Mouse (Mus musculus) midbrain, embryonic 12.5 days (tissue): ENCODE results near the gene St3gal2. TPM values are rescaled to one million over a fixed set of nuclear protein-coding genes. Genes with fewer than 3 reads are reported as not detected.

Experiments used
- ATAC-seq: fragments of 200-750 bp; cut with Nextera tagmentation; 2 replicates; pipeline ENCODE4 v1.8.0; 2017; ENCODE audit warnings: low read depth, moderate TSS enrichment, moderate library complexity; ENCODE audit not compliant: low FRiP score
- H3K27ac ChIP-seq: fragments of 300-500 bp; sonication (generic); replicated peaks from 2 replicates; pipeline ENCODE4 v1.5.1; 2016; ENCODE audit warnings: mild to moderate bottlenecking
- H3K27me3 ChIP-seq: fragments of 300-500 bp; sonication (generic); 2 replicates; pipeline ENCODE4 v1.6.1; 2016; ENCODE audit warnings: mild to moderate bottlenecking
- H3K36me3 ChIP-seq: fragments of 300-500 bp; sonication (generic); 2 replicates; pipeline ENCODE4 v1.6.1; 2016
- H3K4me1 ChIP-seq: fragments of 300-500 bp; sonication (generic); 2 replicates; pipeline ENCODE4 v1.6.1; 2016
- H3K4me2 ChIP-seq: fragments of 300-500 bp; sonication (generic); replicated peaks from 2 replicates; pipeline ENCODE4 v1.6.1; 2016; ENCODE audit warnings: mild to moderate bottlenecking, moderate library complexity
- H3K4me3 ChIP-seq: fragments of 300-500 bp; sonication (generic); 2 replicates; pipeline ENCODE4 v1.5.1; 2016; ENCODE audit warnings: mild to moderate bottlenecking
- H3K9ac ChIP-seq: fragments of 300-500 bp; sonication (generic); replicated peaks from 2 replicates; pipeline ENCODE4 v1.6.1; 2016; ENCODE audit warnings: mild to moderate bottlenecking, moderate library complexity
- H3K9me3 ChIP-seq: fragments of 300-500 bp; sonication (generic); 2 replicates; pipeline ENCODE4 v1.6.1; 2016; ENCODE audit warnings: mild to moderate bottlenecking
- WGBS: fragments of 180-500 bp; shearing (Covaris S2); methylation state at CpG from one replicate; pipeline ENCODE4 v1.1.7; 2016; 5-methylcytosine and 5-hydroxymethylcytosine counted together
- polyA plus RNA-seq: library from polyadenylated mRNA; unstranded; fragments of >200 nt; fragmentation: Nextera tagmentation; extraction: Ambion mirVana; gene quantifications from 2 replicates; pipeline ENCODE4 v1.2.1, GENCODE M21; 2016

St3gal2 gene
- polyA plus RNA-seq, 1 experiment from 2014 or later: 31.6 TPM

GRCm38 (mm10) chr8:110932444-110932843 is 12.7 kb downstream of the St3gal2 start:
- H3K4me2 ChIP-seq: no peak overlapping the region
- H3K27ac ChIP-seq: no peak overlapping the region
- 89% methylated on average over 3 of the region's 3 CpGs for WGBS
- H3K36me3 ChIP-seq: 0 out of 2 replicates have a peak, but pooled peaks cover 6% of the 10 kb centered on the region
- H3K4me1 ChIP-seq: no peaks in the 10 kb centered on the region
- no peaks in the 10 kb centered on the region for H3K27me3 ChIP-seq
- no peak for ATAC-seq
- no peak overlapping the region for H3K4me3 ChIP-seq
- no peak overlapping the region for H3K9ac ChIP-seq
- no peaks in the 10 kb centered on the region for H3K9me3 ChIP-seq

DNA sequence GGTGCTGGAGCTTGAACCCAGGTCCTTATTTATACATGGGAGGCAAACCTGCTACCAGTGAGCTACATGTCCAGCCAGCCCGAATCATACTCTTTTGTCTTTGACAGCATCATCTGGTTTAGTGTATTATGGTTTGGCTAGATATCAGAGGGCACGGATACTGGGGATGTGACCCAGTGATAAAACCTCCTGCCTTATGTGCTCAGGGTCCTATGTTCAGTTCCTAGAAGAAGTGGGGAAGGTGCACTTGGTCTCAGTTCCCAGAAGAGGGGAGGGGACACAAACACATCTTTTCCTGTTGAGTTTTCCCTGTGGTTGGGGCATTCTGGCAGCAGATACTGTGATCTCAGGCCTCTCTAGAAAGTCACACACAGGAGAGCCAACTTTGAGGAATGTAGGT is 13.6 kb downstream of the St3gal2 start:
- 93% methylated on average over 2 of the region's 2 CpGs for WGBS
- no peak for ATAC-seq
- H3K4me1 ChIP-seq: no peaks in the 10 kb centered on the region
- H3K36me3 ChIP-seq: 0 out of 2 replicates have a peak, but pooled peaks cover 6% of the 10 kb centered on the region
- no peak overlapping the region for H3K9ac ChIP-seq
- H3K27me3 ChIP-seq: no peaks in the 10 kb centered on the region
- no peak overlapping the region for H3K27ac ChIP-seq
- no peak overlapping the region for H3K4me2 ChIP-seq
- no peaks in the 10 kb centered on the region for H3K9me3 ChIP-seq
- H3K4me3 ChIP-seq: no peak overlapping the region

DNA sequence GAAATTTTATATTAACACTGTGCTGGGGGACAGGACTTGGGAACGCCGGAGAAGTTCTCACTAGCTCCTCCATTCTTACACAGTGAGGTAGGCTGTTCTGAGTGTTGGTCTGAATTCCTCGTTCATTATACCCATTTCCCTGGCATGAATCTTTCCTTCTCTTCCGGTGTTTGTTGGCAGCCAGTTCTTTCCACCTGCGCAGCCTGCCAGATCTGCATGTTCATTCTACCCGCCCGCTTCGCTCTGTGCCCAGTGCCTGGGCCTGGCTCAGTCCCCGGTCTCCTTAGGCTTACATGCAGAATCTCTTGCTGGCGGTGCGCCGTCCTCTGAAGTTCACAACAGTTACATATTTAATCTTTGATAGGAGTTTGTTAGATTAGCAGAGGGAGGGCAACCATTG is 16.5 kb downstream of the St3gal2 start:
- WGBS: 95% methylated on average over 12 of the region's 12 CpGs
- Histone ChIP-seq H3K27me3 (no peaks in the 10 kb centered on the region), H3K36me3 (0 out of 2 replicates have a peak, but pooled peaks cover 3% of the 10 kb centered on the region), H3K9ac (no peak overlapping the region), H3K9me3 (no peaks in the 10 kb centered on the region), H3K27ac (no peak overlapping the region), H3K4me1 (no peaks in the 10 kb centered on the region), H3K4me2 (no peak overlapping the region), H3K4me3 (no peak overlapping the region)
- ATAC-seq: no peak

- H3K27me3 ChIP-seq: no peaks in the 10 kb centered on the region
- no peak overlapping the region for H3K4me3 ChIP-seq
- no peak overlapping the region for H3K4me2 ChIP-seq
- no peaks in the 10 kb centered on the region for H3K4me1 ChIP-seq
- no peaks in the 10 kb centered on the region for H3K36me3 ChIP-seq
- H3K27ac ChIP-seq: no peak overlapping the region
- ATAC-seq: no peak
- H3K9me3 ChIP-seq: no peaks in the 10 kb centered on the region
- 88% methylated on average over 6 of the region's 6 CpGs for WGBS
- H3K9ac ChIP-seq: no peak overlapping the region
These were observed 19.3 kb downstream of the St3gal2 start for GRCm38 (mm10) chr8:110938882-110939589.

DNA sequence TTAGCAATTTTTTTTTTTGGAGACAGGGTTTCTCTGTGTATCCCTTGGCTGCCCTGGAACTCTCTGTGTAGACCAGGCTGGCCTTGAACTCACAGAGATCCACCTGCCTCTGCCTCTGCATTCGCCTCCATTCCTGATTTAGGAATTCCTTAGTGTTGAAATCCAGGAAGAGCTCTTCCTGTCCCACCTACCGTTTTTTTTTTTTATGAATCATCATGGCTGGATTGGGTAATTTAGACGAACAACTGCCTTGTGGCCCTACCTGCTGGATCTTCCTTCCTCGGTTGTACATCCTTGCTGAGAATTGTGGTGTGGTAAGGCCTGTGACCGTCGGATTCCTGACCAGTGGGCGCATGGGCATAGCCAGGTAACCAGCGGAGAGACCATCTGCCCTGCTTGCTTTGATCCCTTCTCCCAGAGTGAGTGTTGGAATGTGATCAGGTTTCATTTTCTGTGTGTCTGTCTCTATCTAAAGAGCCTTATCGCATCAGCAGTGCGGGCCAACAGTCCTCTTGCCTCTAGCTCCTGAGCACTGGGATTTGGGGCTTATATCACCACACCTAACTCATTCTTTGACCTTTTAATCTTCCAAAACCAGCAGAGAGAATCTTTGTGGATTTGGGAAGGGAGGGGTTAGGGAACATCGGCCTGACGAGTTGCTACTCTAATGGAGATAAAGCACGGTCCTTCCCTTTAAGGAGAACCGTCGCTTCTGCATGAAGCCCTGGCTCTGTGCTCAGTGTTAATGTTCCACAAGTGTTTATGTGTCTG is 21.1 kb downstream of the St3gal2 start:
- no peaks in the 10 kb centered on the region for H3K4me1 ChIP-seq
- H3K27ac ChIP-seq: no peak overlapping the region

DNA sequence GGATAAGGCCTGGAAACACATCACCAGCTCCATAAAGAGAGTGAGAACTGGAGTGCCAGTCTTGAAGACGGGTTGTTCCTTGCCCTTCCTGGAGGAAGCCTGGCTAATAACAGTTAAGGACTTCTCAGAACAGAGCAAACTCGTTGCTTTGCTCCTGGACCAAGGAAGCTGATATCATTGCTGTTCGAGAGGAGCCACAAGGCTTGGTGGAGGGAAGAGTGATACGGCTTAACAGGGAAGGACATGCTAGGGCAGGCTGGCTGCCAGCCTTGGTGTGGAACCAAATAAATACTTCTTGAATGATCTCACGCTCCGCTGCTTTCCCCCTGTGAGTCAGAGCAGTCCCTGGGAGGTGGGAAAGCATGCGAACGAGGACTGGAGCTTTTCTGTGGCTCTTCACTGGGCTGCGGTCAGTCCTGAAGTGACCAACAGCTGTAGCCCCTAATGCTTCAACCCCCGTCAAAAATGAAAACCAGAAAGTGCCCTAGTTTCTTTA is 21.8 kb downstream of the St3gal2 start:
- H3K4me1 ChIP-seq: no peaks in the 10 kb centered on the region
- no peak for ATAC-seq
- H3K9me3 ChIP-seq: no peaks in the 10 kb centered on the region
- H3K9ac ChIP-seq: no peak overlapping the region
- no peak overlapping the region for H3K27ac ChIP-seq
- H3K4me2 ChIP-seq: no peak overlapping the region
- H3K36me3 ChIP-seq: no peaks in the 10 kb centered on the region
- no peak overlapping the region for H3K4me3 ChIP-seq
- no peaks in the 10 kb centered on the region for H3K27me3 ChIP-seq
- 61% methylated on average over 10 of the region's 10 CpGs for WGBS

More for the DNA sequence above, 21.1 kb downstream of the St3gal2 start:
- WGBS: 88% methylated on average over 15 of the region's 15 CpGs
- Histone ChIP-seq H3K9ac (no peak overlapping the region), H3K4me3 (no peak overlapping the region), H3K36me3 (no peaks in the 10 kb centered on the region), H3K9me3 (no peaks in the 10 kb centered on the region), H3K27me3 (no peaks in the 10 kb centered on the region), H3K4me2 (no peak overlapping the region)
- no peak for ATAC-seq

DNA sequence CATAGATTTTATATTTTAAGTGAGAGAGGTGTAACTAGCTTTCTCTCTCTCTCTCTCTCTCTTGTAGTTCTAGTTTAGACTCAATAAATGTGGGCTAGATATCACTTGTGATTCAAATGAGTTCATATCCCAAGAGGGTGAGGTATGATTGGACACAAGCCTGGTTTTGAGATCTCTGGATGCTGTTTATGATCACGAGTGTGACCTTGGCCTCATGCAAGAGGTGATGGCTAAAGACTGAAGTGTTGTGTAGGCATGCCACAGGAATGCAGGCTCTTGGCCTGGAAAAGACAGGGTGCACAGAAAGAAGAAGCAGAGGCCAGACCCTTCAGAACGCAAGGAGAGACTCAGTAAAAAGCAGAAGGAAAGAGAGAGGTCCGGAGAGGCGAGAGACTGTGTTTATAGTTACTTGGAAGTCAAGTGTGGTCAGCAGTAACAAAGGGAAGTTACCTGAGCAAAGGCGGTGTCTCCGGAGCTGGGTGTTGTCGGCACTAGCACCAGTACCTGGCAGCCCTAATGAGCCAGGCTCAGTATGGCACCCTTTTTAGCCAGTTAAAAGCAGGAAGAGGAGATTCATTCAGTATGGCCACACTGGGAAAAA is 24.7 kb downstream of the St3gal2 start:
- no peaks in the 10 kb centered on the region for H3K36me3 ChIP-seq
- H3K4me3 ChIP-seq: no peak overlapping the region
- no peak overlapping the region for H3K4me2 ChIP-seq
- no peak overlapping the region for H3K27ac ChIP-seq
- ATAC-seq: no peak
- H3K27me3 ChIP-seq: no peaks in the 10 kb centered on the region
- no peak overlapping the region for H3K9ac ChIP-seq
- no peaks in the 10 kb centered on the region for H3K9me3 ChIP-seq
- no peaks in the 10 kb centered on the region for H3K4me1 ChIP-seq
- 93% methylated on average over 7 of the region's 7 CpGs for WGBS

DNA sequence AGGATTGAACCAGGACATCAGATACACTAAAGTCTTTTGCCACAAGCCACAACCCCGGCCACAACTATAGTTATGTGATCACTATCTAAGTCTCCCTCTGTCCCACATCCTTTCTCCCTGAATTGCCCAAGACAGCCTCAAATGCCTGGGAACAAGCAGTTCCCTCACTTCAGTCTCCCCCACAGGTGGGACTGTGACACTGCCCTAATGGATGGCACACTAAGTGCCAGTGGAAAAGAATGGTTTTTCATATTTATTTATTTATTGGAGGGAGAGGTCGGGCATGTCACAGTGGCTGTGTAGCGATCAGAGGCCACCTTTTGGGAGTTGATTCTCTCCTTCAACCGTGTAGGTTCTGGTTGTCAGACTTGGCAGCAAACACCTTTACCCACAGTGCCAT is 26.0 kb downstream of the St3gal2 start:
- Histone ChIP-seq H3K27ac (no peak overlapping the region), H3K36me3 (no peaks in the 10 kb centered on the region), H3K4me2 (no peak overlapping the region), H3K9ac (no peak overlapping the region), H3K27me3 (no peaks in the 10 kb centered on the region), H3K9me3 (no peaks in the 10 kb centered on the region), H3K4me1 (no peaks in the 10 kb centered on the region), H3K4me3 (no peak overlapping the region)
- 89% methylated on average over 4 of the region's 4 CpGs for WGBS
- ATAC-seq: no peak

DNA sequence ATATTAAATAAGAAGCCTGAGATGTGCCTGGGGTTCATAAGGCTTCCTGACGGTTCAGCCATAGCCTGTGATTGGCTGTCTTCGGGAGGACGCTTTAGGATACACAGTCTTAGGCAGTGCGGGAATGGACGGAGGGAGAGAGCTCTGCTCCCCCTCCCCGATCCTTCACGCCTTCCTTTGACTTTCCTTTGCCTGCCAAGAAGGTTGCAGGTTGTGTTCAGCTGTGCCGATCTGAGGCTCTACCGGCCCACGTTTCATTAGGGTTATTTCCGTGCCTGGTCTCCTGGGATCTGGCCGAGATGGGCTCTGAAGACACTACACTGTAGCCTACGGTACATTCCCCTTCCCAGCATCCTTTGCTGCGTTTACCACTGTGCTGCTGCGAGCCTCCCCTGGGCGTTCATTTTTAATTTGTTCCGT is 30.4 kb downstream of the St3gal2 start:
- Histone ChIP-seq H3K9me3 (no peaks in the 10 kb centered on the region), H3K27ac (no peak overlapping the region), H3K4me3 (no peak overlapping the region), H3K9ac (no peak overlapping the region), H3K27me3 (no peaks in the 10 kb centered on the region), H3K4me2 (no peak overlapping the region), H3K4me1 (no peaks in the 10 kb centered on the region), H3K36me3 (peaks cover 6% of the 10 kb centered on the region; the same call in 1 of the 2 replicates)
- WGBS: 82% methylated on average over 17 of the region's 17 CpGs
- ATAC-seq: no peak

GRCm38 (mm10) chr8:110954776-110955175 is 35.1 kb downstream of the St3gal2 start:
- no peak overlapping the region for H3K9ac ChIP-seq
- H3K4me1 ChIP-seq: no peaks in the 10 kb centered on the region
- no peak for ATAC-seq
- no peaks in the 10 kb centered on the region for H3K27me3 ChIP-seq
- H3K9me3 ChIP-seq: no peaks in the 10 kb centered on the region
- peaks cover 36% of the 10 kb centered on the region for H3K36me3 ChIP-seq
- H3K27ac ChIP-seq: no peak overlapping the region
- 86% methylated on average over 8 of the region's 8 CpGs for WGBS
- H3K4me3 ChIP-seq: no peak overlapping the region
- no peak overlapping the region for H3K4me2 ChIP-seq

GRCm38 (mm10) chr8:110956619-110957450 is 37.1 kb downstream of the St3gal2 start:
- Histone ChIP-seq H3K27ac (no peak overlapping the region), H3K4me2 (no peak overlapping the region), H3K4me3 (no peak overlapping the region), H3K9me3 (no peaks in the 10 kb centered on the region), H3K9ac (no peak overlapping the region), H3K4me1 (no peaks in the 10 kb centered on the region), H3K36me3 (peaks cover 41% of the 10 kb centered on the region), H3K27me3 (no peaks in the 10 kb centered on the region)
- ATAC-seq: no peak
- 90% methylated on average over 15 of the region's 15 CpGs for WGBS
